Mouse (Mus musculus) gastrocnemius, postnatal 25 days (tissue): ENCODE measurements around the gene S1pr4. TPM values are rescaled to one million over a fixed set of nuclear protein-coding genes. Genes with fewer than 3 reads are reported as not detected.

Experiments used
- DNase-seq: peaks from one replicate; pipeline ENCODE4 v3.0.0; 2022
- total RNA-seq, 2 experiments: library from RNA; stranded (reverse); gene quantifications; 1 replicate in 1 of 2; 2 replicates in 1 of 2; pipeline ENCODE4 v1.2.3; 2021

S1pr4 gene
- total RNA-seq, 2 experiments from 2014 or later = 0.99 to 1.00 TPM

- no peak for DNase-seq
These were observed 6.2 kb downstream of the S1pr4 start for GRCm38 (mm10) chr10:81493601-81494220.

DNA sequence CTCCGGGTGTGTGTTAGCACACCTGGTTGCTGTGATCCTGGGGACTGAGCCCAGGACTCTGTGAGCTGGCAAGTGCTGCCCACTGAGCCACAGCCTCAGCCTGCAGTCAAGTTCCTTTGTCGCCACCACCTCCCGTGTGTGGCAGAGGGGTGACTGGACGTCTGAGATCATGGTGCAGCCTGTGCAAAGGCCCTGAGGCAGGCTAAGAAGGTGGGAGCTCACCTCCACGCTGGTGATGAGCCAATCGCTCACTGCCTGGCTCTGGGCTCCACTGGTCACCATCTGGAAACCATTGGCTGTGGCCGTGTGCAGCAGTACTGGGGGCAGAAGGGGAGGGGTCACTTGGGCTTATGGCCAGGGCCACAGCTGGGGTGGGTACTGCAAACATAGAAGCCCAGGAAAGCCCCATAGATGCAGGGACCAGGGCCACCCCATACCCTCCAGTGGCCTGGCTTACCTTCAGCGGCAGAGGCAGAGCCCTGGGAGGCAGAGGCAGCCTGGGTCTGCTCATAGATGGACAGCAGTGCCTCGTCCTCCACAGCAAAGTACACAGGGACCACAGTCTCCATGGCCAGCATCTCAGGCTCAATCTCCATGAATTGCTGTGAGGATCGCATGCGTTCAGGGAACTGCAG is 7.2 kb downstream of the S1pr4 start:
- DNase-seq = no peak

DNA sequence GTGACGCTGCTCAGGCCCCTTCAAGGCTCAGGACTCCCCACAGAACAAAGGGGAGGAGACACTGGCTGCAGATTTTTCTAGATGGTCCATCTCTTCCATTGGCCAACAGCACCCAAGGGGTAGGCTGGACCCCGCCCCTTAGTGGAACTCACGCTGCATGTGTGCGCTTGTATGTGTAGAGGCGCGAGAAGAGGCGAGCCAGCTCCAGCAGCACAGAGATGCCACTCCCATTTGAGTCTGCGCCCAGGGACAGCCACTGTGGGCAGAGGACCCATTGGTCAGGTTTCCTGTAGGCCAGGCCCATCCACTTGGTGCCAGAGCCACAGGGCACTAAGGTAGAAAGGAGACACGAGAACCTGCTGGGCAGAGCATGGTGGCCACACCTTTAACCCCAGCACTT is 8.9 kb downstream of the S1pr4 start:
- no peak for DNase-seq

DNA sequence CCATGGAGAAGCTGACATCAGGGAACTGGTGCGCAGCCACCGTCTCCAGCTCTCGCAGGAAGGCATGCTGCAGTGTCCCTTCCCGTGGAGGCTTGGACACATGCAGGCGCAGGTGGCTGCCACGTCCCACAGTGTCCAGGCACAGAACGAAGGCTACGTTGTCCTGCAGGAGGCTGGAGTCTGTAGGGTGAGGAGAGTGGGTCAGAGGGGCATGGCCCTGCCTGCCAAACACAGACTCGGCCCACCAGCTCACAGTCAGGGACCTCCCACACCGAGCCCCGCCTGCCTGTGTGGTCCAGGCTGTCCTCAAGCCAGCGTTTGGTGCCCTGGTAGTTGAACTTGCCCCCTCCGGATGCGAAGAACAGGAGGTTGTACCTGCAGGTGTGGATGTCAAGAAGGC is 10.0 kb downstream of the S1pr4 start:
- DNase-seq = no peak

- no peak for DNase-seq
These were observed 11.9 kb downstream of the S1pr4 start for GRCm38 (mm10) chr10:81488081-81488480.

DNA sequence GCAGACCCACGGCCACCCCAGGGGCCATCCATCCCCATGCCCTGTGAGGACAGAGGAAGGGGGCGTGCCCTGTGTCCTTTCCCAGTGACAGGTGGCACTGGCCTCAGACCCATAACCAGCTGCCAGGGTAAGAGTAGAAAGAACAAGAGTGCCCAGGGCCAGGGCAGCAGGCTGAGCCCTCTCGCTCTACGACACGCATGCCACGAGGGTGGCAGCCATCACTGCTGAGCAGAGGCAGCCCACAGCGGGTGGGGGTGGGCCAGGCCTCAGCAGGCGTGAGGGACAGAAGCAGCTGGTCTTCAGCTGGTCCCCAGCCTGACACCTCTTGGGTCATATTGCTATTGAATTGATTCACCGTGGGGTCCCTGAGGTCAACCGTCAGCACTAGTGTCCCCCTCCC is 13.4 kb downstream of the S1pr4 start:
- DNase-seq = no peak

GRCm38 (mm10) chr10:81485479-81486018 is 14.4 kb downstream of the S1pr4 start:
- DNase-seq = no peak

DNA sequence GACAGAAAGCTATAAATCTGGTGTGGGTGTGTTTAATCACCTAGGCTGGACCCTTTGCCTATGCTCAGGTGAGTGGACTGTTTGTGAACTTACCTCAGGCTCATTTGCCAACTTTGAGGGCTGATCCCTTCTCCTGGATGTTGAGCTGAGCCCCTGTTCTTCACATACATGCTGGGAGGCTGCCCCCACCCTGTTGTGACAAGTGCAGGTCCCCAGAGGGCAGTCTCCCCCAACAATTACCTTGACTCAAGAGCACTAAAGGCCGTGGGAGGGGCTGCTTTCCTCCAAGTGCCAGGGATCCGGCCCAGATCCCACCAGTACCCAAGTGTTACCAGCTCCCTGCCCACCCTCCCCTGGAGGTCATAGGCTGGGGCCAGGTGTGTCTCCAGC is 14.9 kb downstream of the S1pr4 start:
- DNase-seq = no peak

- no peak for DNase-seq
These were observed 15.4 kb downstream of the S1pr4 start for GRCm38 (mm10) chr10:81484441-81485059.

GRCm38 (mm10) chr10:81483983-81484382 is 15.9 kb downstream of the S1pr4 start:
- DNase-seq = no peak

DNA sequence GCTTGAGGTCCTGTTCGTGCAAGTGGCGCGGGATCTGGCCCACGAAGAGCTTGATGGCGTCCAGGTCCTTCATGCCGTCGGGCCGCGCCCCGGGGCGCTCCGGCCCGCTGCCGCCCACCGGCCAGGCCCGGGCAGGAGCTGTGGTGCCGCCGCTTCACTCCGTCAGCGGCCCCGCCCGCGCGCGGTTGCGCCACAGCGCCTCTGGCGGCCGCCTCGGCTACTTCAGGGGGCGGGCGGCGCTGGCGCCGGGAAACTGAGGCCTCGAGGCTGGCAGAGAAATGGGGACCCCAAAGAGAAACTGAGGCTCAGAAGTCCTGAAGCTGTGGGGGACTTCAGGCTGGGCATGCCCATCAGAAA is 17.4 kb downstream of the S1pr4 start, which contains the start of gene Celf5:
Gene Celf5 (minus strand): TSS at position 177 of the 357 bp plus-strand sequence.
- DNase-seq = peak; percentile 44

DNA sequence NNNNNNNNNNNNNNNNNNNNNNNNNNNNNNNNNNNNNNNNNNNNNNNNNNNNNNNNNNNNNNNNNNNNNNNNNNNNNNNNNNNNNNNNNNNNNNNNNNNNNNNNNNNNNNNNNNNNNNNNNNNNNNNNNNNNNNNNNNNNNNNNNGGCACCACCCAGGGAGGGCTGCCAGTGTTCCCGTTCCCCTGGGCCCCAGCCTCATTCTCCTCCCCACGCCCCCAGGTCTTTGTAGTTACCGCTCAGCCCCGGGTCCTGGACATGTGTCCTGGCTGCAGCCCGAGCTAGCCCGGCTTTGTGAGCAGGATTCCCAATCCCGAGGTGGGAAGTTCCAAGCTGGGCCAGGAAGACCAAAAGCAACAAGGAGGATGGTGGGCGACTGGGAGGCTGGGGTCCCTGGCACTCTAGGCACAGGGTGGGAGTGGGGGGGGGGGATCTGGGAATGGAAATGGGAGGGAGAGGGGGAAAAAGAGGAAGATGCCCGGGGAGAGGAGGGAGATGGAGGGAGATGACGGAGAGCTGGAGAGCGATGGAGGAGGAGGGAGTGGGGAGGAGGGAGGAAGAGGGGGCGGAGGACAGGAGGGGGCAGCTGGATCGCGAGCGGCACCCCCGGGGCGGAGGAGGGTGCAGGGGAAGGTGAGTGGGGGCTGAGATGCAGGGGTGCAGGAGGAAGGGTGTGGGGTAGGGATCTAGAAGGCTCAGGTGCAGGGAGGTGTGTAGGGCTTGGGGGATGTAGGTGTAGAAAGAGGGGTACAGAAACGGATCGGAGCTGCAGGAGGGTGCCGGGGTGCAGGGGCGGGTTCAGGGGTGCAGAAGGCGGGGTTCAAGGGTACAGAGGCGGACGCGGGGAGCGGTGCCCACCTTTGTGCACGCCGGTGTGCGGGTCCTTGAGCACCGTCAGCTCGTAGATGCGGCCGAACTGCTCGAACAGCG is 18.1 kb downstream of the S1pr4 start:
- DNase-seq = no peak

- no peak for DNase-seq
These were observed 25.5 kb downstream of the S1pr4 start for GRCm38 (mm10) chr10:81474461-81474860.

- no peak for DNase-seq
These were observed 26.9 kb downstream of the S1pr4 start for GRCm38 (mm10) chr10:81473003-81473451.

DNA sequence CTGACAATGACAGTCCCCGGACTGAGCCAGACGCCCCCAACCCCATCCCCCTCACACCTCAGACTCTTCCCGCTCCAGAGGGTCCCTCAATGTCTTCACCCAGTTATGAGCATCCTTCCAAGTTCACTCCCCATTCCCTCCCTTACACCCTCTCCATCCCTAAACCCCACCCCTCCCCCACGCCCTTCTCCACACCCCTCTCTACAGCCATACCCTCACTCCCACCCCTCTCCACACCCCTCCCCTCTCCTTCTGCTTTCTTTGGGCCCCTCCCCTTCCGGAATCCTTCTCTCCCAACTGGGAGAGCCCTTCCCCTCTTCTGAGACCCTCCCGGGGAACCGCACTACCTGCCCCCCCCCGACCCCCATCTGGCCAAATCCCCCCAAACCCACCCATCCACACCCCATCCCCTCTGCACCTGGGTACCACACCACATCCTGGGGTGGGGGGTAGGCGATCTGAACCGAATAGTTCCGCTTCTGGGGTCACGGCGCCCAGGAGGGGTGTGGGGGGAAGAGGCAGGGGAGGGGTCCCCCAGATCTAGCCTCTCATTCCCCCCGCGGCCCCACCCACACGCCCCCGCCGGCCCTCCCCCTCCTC is 27.4 kb downstream of the S1pr4 start:
- DNase-seq = no peak

- no peak for DNase-seq
These were observed 29.5 kb downstream of the S1pr4 start for GRCm38 (mm10) chr10:81470454-81470853.

GRCm38 (mm10) chr10:81469253-81469652 is 30.7 kb downstream of the S1pr4 start:
- DNase-seq = no peak

DNA sequence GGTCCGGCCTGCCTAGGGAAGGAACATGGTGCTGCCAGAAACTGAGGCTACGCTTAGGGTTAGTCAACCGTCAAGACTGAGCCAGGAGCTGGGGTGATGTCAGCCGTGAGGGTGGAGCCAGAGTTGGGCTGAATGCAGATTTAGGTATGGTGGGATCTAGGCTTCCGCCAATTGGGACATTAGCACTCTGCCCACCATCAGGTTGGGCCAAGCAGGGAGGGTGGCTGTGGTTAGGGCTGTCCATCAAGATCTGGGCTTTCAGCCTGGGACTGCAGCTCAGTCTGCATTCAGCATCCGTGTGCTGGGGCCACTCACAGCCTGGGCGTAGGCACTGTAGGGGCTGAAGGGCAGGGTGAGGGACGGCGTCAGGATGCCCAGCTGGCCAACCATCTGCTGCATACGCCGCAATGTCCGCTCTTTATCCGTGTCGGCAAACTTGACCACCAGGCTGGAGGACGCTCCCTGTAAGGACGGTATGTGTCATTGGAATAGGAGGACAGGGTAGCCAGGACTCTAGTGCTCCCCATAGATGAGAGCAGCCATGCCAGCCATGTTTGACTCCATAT is 32.2 kb downstream of the S1pr4 start:
- no peak for DNase-seq

- DNase-seq = no peak
These were observed 33.1 kb downstream of the S1pr4 start for GRCm38 (mm10) chr10:81466881-81467280.

DNA sequence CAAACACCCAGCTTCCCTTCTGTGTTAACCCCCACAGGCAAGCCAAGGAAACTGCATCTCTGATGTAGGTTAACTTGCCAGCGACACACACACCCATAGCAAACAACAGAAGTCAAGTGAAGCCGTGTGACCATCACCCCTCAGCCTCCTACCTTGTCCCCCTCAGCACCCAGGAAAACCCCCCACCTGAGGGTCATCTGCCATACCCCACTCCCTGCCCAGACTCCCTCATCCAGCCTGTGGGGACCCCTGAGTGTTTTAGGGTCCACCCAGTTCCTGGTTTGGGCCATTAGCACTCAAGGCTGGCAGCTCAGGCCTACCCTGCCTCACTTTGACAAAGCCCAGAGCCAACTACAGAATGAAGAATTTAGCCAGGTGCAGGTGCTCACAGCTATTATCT is 33.9 kb downstream of the S1pr4 start:
- DNase-seq = no peak

- DNase-seq = no peak
These were observed 34.7 kb downstream of the S1pr4 start for GRCm38 (mm10) chr10:81465265-81465645.
